Mouse (Mus musculus) midbrain, embryonic 14.5 days (tissue): ENCODE measurements at regions not wholly inside any gene's neighbourhood (a gene's known extent, or its start where the extent isn't known, plus 50 kb on each side); places are given as distances from the start of the nearest gene placed in this dataset.

Source experiments
- ATAC-seq: fragments of 200-750 bp; cut with Nextera tagmentation; 2 replicates; pipeline ENCODE4 v1.8.0; 2017; ENCODE audit warnings: moderate number of reproducible peaks, moderate library complexity; ENCODE audit not compliant: low FRiP score, low TSS enrichment
- DNase-seq: peaks from one replicate; pipeline ENCODE4 v3.0.0-alpha.2; 2015
- H3K27ac ChIP-seq: fragments of 300-500 bp; sonication (generic); replicated peaks from 2 replicates; pipeline ENCODE4 v1.5.1; 2014; ENCODE audit warnings: mild to moderate bottlenecking, low read depth, low read length, moderate library complexity
- H3K27me3 ChIP-seq: fragments of 300-500 bp; sonication (generic); 2 replicates; pipeline ENCODE4 v1.6.1; 2014; ENCODE audit warnings: low read length, control low read depth, mixed read lengths; ENCODE audit not compliant: control insufficient read depth, insufficient read depth
- H3K36me3 ChIP-seq: fragments of 300-500 bp; sonication (generic); 2 replicates; pipeline ENCODE4 v1.6.1; 2014; ENCODE audit warnings: low read length, control low read depth; ENCODE audit not compliant: control insufficient read depth, insufficient read depth
- H3K4me1 ChIP-seq: fragments of 300-500 bp; sonication (generic); 2 replicates; pipeline ENCODE4 v1.6.1; 2014; ENCODE audit warnings: mild to moderate bottlenecking, antibody characterized with exemption, low read length, control low read depth; ENCODE audit not compliant: control insufficient read depth, insufficient read depth
- H3K4me2 ChIP-seq: fragments of 300-500 bp; sonication (generic); 2 replicates; pipeline ENCODE4 v1.6.1; 2014; ENCODE audit warnings: mild to moderate bottlenecking, low read length, moderate library complexity
- H3K4me3 ChIP-seq: fragments of 300-500 bp; sonication (generic); replicated peaks from 2 replicates; pipeline ENCODE4 v1.5.1; 2014; ENCODE audit warnings: low read depth, low read length
- H3K9ac ChIP-seq: fragments of 300-500 bp; sonication (generic); replicated peaks from 2 replicates; pipeline ENCODE4 v1.6.1; 2014; ENCODE audit warnings: mild to moderate bottlenecking, low read length, moderate library complexity
- H3K9me3 ChIP-seq: fragments of 300-500 bp; sonication (generic); 2 replicates; pipeline ENCODE4 v1.6.1; 2016; ENCODE audit warnings: low read length, control low read depth, mixed read lengths; ENCODE audit not compliant: control insufficient read depth
- WGBS: fragments of 180-500 bp; shearing (Covaris S2); extraction: QIAGEN DNeasy Blood & Tissue Kit; methylation state at CpG from one replicate; pipeline ENCODE4 v1.1.7; 2014; 5-methylcytosine and 5-hydroxymethylcytosine counted together

DNA sequence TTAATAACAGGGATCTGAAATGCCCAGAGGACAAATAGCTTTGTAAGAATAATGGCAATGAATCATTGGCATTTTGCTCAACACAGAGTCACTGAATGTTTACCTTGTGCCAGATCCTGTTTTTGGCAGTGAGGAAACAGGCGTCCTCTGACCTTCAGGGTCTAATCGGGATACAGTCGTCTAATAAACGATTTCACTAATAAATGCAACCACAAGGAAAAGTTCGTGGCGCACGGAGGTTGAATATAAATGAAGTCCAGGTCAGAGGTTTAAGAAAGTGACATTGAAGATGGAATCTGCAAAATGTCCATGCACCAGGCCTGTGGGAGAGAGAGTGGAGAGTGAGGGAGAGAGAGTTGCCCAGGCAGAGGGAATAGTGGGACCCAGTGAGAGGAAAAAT lies 387.5 kb downstream of the 1810013L24Rik start:
- no peaks in the 10 kb centered on the region for H3K27me3 ChIP-seq
- ATAC-seq (no peak), DNase-seq (no peak)
- 87% methylated on average over 7 of the region's 7 CpGs for WGBS
- no peaks in the 10 kb centered on the region for H3K4me1 ChIP-seq
- H3K36me3 ChIP-seq, result no peaks in the 10 kb centered on the region
- no peak overlapping the region for H3K4me2 ChIP-seq
- no peaks in the 10 kb centered on the region for H3K9me3 ChIP-seq
- H3K27ac ChIP-seq, result no peak overlapping the region
- H3K9ac ChIP-seq, result no peak overlapping the region
- H3K4me3 ChIP-seq, result no peak overlapping the region

DNA sequence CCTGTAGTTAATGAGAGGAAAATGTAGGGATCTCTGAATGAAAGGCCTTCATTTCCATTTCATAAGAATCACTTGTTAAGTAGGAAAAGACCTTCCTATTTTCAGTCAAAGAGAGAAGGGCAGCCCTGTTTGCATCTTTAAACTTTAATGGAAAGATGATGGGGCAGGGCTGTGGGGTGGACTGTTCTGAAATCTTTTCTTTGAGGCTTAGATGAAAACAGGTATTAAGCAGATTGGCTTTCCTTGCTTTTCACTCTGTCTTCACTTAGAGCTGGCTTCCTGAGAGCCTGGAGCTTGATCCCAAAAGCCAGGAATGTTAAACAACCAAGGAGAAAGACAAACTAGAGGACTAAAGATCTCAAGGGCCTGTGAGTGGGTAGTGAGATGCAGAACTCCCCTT lies 400.3 kb downstream of the 1810013L24Rik start:
- Histone ChIP-seq H3K9ac (no peak overlapping the region), H3K9me3 (no peaks in the 10 kb centered on the region), H3K27me3 (no peaks in the 10 kb centered on the region), H3K4me3 (no peak overlapping the region), H3K4me1 (no peaks in the 10 kb centered on the region), H3K4me2 (no peak overlapping the region), H3K27ac (no peak overlapping the region), H3K36me3 (no peaks in the 10 kb centered on the region)
- no peak for DNase-seq
- ATAC-seq, result no peak

DNA sequence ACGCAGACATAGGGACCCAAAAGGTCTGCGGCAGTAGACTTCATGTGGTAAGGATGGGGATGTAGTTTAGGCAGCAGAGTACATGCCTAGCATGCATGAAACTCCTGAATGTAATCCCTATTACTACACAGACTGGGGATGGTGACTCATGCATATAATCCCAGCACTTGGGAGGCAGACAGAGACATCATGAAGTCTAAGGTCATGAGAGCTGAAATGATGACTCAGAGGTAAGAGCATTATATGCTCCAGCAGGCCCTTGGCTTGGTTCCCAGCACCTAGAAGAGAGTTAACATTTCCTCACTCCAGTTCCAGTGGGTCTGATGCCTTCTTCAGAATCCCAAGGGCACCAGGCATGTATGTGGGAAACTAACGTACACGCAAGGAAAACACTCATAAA lies 412.2 kb downstream of the 1810013L24Rik start:
- Histone ChIP-seq H3K36me3 (no peaks in the 10 kb centered on the region), H3K4me1 (no peaks in the 10 kb centered on the region), H3K4me3 (no peak overlapping the region), H3K4me2 (no peak overlapping the region), H3K9me3 (no peaks in the 10 kb centered on the region), H3K27me3 (no peaks in the 10 kb centered on the region), H3K27ac (no peak overlapping the region), H3K9ac (no peak overlapping the region)
- DNase-seq (no peak), ATAC-seq (no peak)
- WGBS, result 98% methylated on average over 4 of the region's 4 CpGs

GRCm38 (mm10) chr16:9247198-9247597 lies 417.3 kb downstream of the 1810013L24Rik start:
- H3K27me3 ChIP-seq, result no peaks in the 10 kb centered on the region
- no peak overlapping the region for H3K4me3 ChIP-seq
- H3K4me1 ChIP-seq, result no peaks in the 10 kb centered on the region
- no peak overlapping the region for H3K9ac ChIP-seq
- ATAC-seq (no peak), DNase-seq (no peak)
- WGBS, result 73% methylated on average over 3 of the region's 3 CpGs
- H3K27ac ChIP-seq, result no peak overlapping the region
- no peaks in the 10 kb centered on the region for H3K9me3 ChIP-seq
- no peaks in the 10 kb centered on the region for H3K36me3 ChIP-seq
- H3K4me2 ChIP-seq, result no peak overlapping the region

- H3K4me2 ChIP-seq, result no peak overlapping the region
- H3K4me3 ChIP-seq, result no peak overlapping the region
- H3K36me3 ChIP-seq, result no peaks in the 10 kb centered on the region
- ATAC-seq (no peak), DNase-seq (no peak)
- no peak overlapping the region for H3K9ac ChIP-seq
- H3K27me3 ChIP-seq, result no peaks in the 10 kb centered on the region
- 0 out of 2 replicates have a peak, but pooled peaks cover 2% of the 10 kb centered on the region for H3K4me1 ChIP-seq
- no peaks in the 10 kb centered on the region for H3K9me3 ChIP-seq
- H3K27ac ChIP-seq, result no peak overlapping the region
- WGBS, result 88% methylated on average over 1 of the region's 1 CpGs
These were observed 423.2 kb downstream of the 1810013L24Rik start for GRCm38 (mm10) chr16:9253054-9253453.

GRCm38 (mm10) chr16:9255351-9255750 lies 425.5 kb downstream of the 1810013L24Rik start:
- DNase-seq, result no peak
- H3K27me3 ChIP-seq, result no peaks in the 10 kb centered on the region
- no peak overlapping the region for H3K9ac ChIP-seq
- no peaks in the 10 kb centered on the region for H3K36me3 ChIP-seq
- 66% methylated on average over 3 of the region's 3 CpGs for WGBS
- H3K4me3 ChIP-seq, result no peak overlapping the region
- H3K4me2 ChIP-seq, result no peak overlapping the region
- ATAC-seq, result no peak
- H3K27ac ChIP-seq, result no peak overlapping the region
- H3K9me3 ChIP-seq, result no peaks in the 10 kb centered on the region
- H3K4me1 ChIP-seq, result 0 out of 2 replicates have a peak, but pooled peaks cover 2% of the 10 kb centered on the region

DNA sequence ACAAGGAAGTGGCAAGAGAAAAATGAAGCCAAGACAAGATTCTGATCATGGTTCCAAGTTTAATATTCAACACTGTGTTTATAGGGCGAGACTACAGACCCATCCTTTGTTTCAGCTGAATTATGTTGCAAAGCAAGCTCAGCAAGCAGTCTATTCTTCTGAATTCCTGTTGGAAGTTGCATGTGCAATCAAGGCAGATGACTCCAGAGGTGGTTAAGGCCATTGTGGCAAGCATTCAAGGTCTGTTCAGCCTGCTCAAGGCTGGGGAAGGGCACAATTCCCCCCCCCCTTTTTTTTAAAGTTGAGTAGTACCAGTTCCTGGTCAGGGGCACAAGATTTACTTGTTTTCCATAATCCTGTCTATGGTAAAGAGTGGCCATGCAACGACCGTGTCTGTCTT lies 431.1 kb downstream of the 1810013L24Rik start:
- WGBS, result 84% methylated on average over 3 of the region's 3 CpGs

GRCm38 (mm10) chr16:9264554-9265145 lies 434.8 kb downstream of the 1810013L24Rik start:
- Histone ChIP-seq H3K27ac (no peak overlapping the region), H3K36me3 (no peaks in the 10 kb centered on the region), H3K9ac (no peak overlapping the region), H3K27me3 (no peaks in the 10 kb centered on the region), H3K9me3 (no peaks in the 10 kb centered on the region), H3K4me2 (no peak overlapping the region), H3K4me1 (no peaks in the 10 kb centered on the region), H3K4me3 (no peak overlapping the region)
- DNase-seq (no peak), ATAC-seq (no peak)
- 45% methylated on average over 3 of the region's 3 CpGs for WGBS

More for the DNA sequence above, 431.1 kb downstream of the 1810013L24Rik start:
- no peaks in the 10 kb centered on the region for H3K27me3 ChIP-seq
- H3K27ac ChIP-seq, result no peak overlapping the region
- ATAC-seq, result no peak
- H3K9ac ChIP-seq, result no peak overlapping the region
- no peaks in the 10 kb centered on the region for H3K36me3 ChIP-seq
- no peak for DNase-seq
- no peaks in the 10 kb centered on the region for H3K9me3 ChIP-seq
- H3K4me1 ChIP-seq, result no peaks in the 10 kb centered on the region
- no peak overlapping the region for H3K4me2 ChIP-seq
- H3K4me3 ChIP-seq, result no peak overlapping the region

DNA sequence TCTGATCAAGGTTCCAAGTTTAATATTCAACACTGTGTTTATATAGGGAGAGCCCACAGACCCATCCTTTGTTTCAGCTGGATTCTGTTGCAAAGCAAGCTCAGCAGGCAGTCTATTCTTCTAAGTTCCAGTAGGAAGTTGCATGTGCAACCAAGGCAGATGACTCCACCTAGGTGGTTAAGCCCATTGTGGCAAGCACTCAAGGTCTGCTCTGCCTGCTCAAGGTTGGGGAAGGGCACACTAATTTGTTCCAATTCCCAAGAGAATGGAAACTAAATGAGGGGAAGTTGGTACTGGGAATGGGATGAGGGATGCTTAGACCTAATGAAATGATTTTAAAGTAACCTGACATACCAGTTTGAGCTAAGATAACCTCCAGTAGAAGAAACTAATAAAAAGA lies 437.3 kb downstream of the 1810013L24Rik start:
- no peaks in the 10 kb centered on the region for H3K27me3 ChIP-seq
- H3K9ac ChIP-seq, result no peak overlapping the region
- H3K4me3 ChIP-seq, result no peak overlapping the region
- H3K4me2 ChIP-seq, result no peak overlapping the region
- no peaks in the 10 kb centered on the region for H3K9me3 ChIP-seq
- DNase-seq, result no peak
- no peak overlapping the region for H3K27ac ChIP-seq
- H3K4me1 ChIP-seq, result no peaks in the 10 kb centered on the region
- no peaks in the 10 kb centered on the region for H3K36me3 ChIP-seq
- ATAC-seq, result no peak
